Mouse (Mus musculus) MEL (cell line): Measurements from ENCODE around the gene Fgfr2. TPM values are rescaled to one million over a fixed set of nuclear protein-coding genes. Genes with fewer than 3 reads are reported as not detected.
A peak's percentile ranks its signal among the peaks of the same experiment; 100 is the strongest.

Experiments used
- DNase-seq: peaks from one replicate; pipeline ENCODE4 v3.0.0; 2011; ENCODE audit warnings: low read depth, low spot score
- H3K27ac ChIP-seq: 2 replicates; pipeline ENCODE4 v1.5.1; 2012; ENCODE audit warnings: low read depth, mild to moderate bottlenecking, control low read depth, low read length, moderate library complexity; ENCODE audit not compliant: control insufficient read depth
- H3K27me3 ChIP-seq, 2 experiments: fragments of 150-350 bp in 1 of 2; sonication (generic) in 1 of 2; 2 replicates each; pipeline ENCODE4 v1.6.1; 2012; ENCODE audit warnings: low read length in 2 of 2, mild to moderate bottlenecking in 2 of 2, improper control_type of control experiment in 1 of 2, moderate library complexity in 1 of 2; ENCODE audit not compliant: insufficient read depth in 2 of 2, control insufficient read depth in 1 of 2
- H3K36me3 ChIP-seq, 2 experiments: 2 replicates each; pipeline ENCODE4 v1.6.1; 2012 to 2014; ENCODE audit warnings: low read length in 2 of 2, improper control_type of control experiment in 1 of 2, inconsistent platforms in 1 of 2, mild to moderate bottlenecking in 1 of 2; ENCODE audit not compliant: insufficient read depth in 2 of 2, control insufficient read depth in 1 of 2
- H3K4me1 ChIP-seq, 2 experiments: fragments of 150-350 bp in 1 of 2; sonication (generic) in 1 of 2; 2 replicates each; pipeline ENCODE4 v1.6.1; 2012; ENCODE audit warnings: low read length in 2 of 2, improper control_type of control experiment in 1 of 2, mild to moderate bottlenecking in 1 of 2; ENCODE audit not compliant: insufficient read depth in 2 of 2, control insufficient read depth in 1 of 2
- H3K4me3 ChIP-seq, 2 experiments: fragments of 150-350 bp in 1 of 2; sonication (generic) in 1 of 2; 2 replicates each; pipeline ENCODE4 v1.5.1; 2012; ENCODE audit warnings: low read depth in 2 of 2, low read length in 2 of 2, mild to moderate bottlenecking in 2 of 2, moderate library complexity in 2 of 2, control low read depth in 1 of 2, improper control_type of control experiment in 1 of 2; ENCODE audit not compliant: control insufficient read depth in 1 of 2, insufficient read depth in 1 of 2
- H3K79me2 ChIP-seq: 2 replicates; pipeline ENCODE4 v1.6.1; 2012; ENCODE audit warnings: mild to moderate bottlenecking, low read length, moderate library complexity; ENCODE audit not compliant: control insufficient read depth, poor library complexity, insufficient read depth
- H3K9ac ChIP-seq: 2 replicates; pipeline ENCODE4 v1.6.1; 2012; ENCODE audit warnings: low read depth, mild to moderate bottlenecking, control low read depth, low read length, moderate library complexity; ENCODE audit not compliant: control insufficient read depth, poor library complexity, severe bottlenecking
- H3K9me3 ChIP-seq: fragments of 150-350 bp; sonication (generic); replicated peaks from 2 replicates; pipeline ENCODE4 v1.6.1; 2012; ENCODE audit warnings: mild to moderate bottlenecking, low read length, improper control_type of control experiment, moderate library complexity; ENCODE audit not compliant: insufficient read depth
- CHD1 ChIP-seq: IDR thresholded peaks from 2 replicates; pipeline ENCODE4 v1.6.1; 2012; ENCODE audit warnings: low read depth, mild to moderate bottlenecking, inconsistent platforms, low read length, improper control_type of control experiment
- CTCF ChIP-seq, 3 experiments: IDR thresholded peaks in 2 of 3; conservative IDR thresholded peaks in 1 of 3; 2 replicates each; pipeline ENCODE4 v1.5.1; 2011 to 2012; ENCODE audit warnings: low read length in 3 of 3, low read depth in 2 of 3, mild to moderate bottlenecking in 2 of 3, improper control_type of control experiment in 1 of 3, inconsistent platforms in 1 of 3, mixed read lengths in 1 of 3, moderate library complexity in 1 of 3; ENCODE audit not compliant: control insufficient read depth in 1 of 3, insufficient read depth in 1 of 3, poor library complexity in 1 of 3, severe bottlenecking in 1 of 3
- E2F4 ChIP-seq: IDR thresholded peaks from 2 replicates; pipeline ENCODE4 v1.6.1; 2011; ENCODE audit warnings: low read depth, low read length, improper control_type of control experiment, borderline replicate concordance
- ELF1 ChIP-seq: IDR thresholded peaks from 2 replicates; pipeline ENCODE4 v1.6.1; 2014; ENCODE audit warnings: low read depth, mild to moderate bottlenecking, inconsistent platforms, low read length, improper control_type of control experiment, moderate library complexity
- EP300 ChIP-seq, 2 experiments: IDR thresholded peaks; 2 replicates each; pipeline ENCODE4 v1.6.1; 2011; ENCODE audit warnings: improper control_type of control experiment in 2 of 2, low read length in 2 of 2, low read depth in 1 of 2, mild to moderate bottlenecking in 1 of 2
- ETS1 ChIP-seq: IDR thresholded peaks from 2 replicates; pipeline ENCODE4 v1.6.1; 2012; ENCODE audit warnings: low read depth, mild to moderate bottlenecking, inconsistent platforms, low read length, improper control_type of control experiment, moderate library complexity
- HCFC1 ChIP-seq: IDR thresholded peaks from 2 replicates; pipeline ENCODE4 v1.6.1; 2012; ENCODE audit warnings: low read depth, mild to moderate bottlenecking, inconsistent platforms, low read length, improper control_type of control experiment, moderate library complexity
- JUND ChIP-seq: IDR thresholded peaks from 2 replicates; pipeline ENCODE4 v1.6.1; 2011; ENCODE audit warnings: low read depth, mild to moderate bottlenecking, improper control_type of control experiment, low read length
- KAT2A ChIP-seq: conservative IDR thresholded peaks from 2 replicates; pipeline ENCODE4 v1.6.1; 2012; ENCODE audit warnings: low read depth, low read length, improper control_type of control experiment, inconsistent platforms
- MAX ChIP-seq: IDR thresholded peaks from 2 replicates; pipeline ENCODE4 v1.6.1; 2011; ENCODE audit warnings: low read length, improper control_type of control experiment
- MXI1 ChIP-seq: IDR thresholded peaks from 2 replicates; pipeline ENCODE4 v1.6.1; 2011; ENCODE audit warnings: mild to moderate bottlenecking, low read depth, low read length, improper control_type of control experiment
- MYC ChIP-seq: IDR thresholded peaks from 2 replicates; pipeline ENCODE4 v1.6.1; 2011; ENCODE audit warnings: low read depth, mild to moderate bottlenecking, low read length, improper control_type of control experiment, moderate library complexity
- NRF1 ChIP-seq: IDR thresholded peaks from 2 replicates; pipeline ENCODE4 v1.6.1; 2014; ENCODE audit warnings: low read depth, mild to moderate bottlenecking, inconsistent platforms, low read length, improper control_type of control experiment, moderate library complexity; ENCODE audit not compliant: poor library complexity, insufficient read depth, severe bottlenecking
- POLR2A ChIP-seq, 2 experiments: IDR thresholded peaks; 2 replicates each; pipeline ENCODE4 v1.6.1; 2011 to 2012; ENCODE audit warnings: low read length in 2 of 2, mild to moderate bottlenecking in 2 of 2, control low read depth in 1 of 2, improper control_type of control experiment in 1 of 2, low read depth in 1 of 2, moderate library complexity in 1 of 2; ENCODE audit not compliant: control insufficient read depth in 1 of 2, insufficient read depth in 1 of 2, poor library complexity in 1 of 2
- POLR2AphosphoS2 ChIP-seq: IDR thresholded peaks from 2 replicates; pipeline ENCODE4 v1.6.1; 2011; ENCODE audit warnings: low read length, improper control_type of control experiment
- RCOR1 ChIP-seq: IDR thresholded peaks from 2 replicates; pipeline ENCODE4 v1.6.1; 2012; ENCODE audit warnings: low read depth, mild to moderate bottlenecking, inconsistent platforms, low read length, improper control_type of control experiment
- TAL1 ChIP-seq: IDR thresholded peaks from 2 replicates; pipeline ENCODE4 v1.6.1; 2012; ENCODE audit warnings: mild to moderate bottlenecking, inconsistent platforms, low read length, moderate library complexity, mixed read lengths
- TCF12 ChIP-seq: IDR thresholded peaks from 2 replicates; pipeline ENCODE4 v1.6.1; 2014; ENCODE audit warnings: low read depth, mild to moderate bottlenecking, inconsistent platforms, low read length, improper control_type of control experiment, moderate library complexity
- UBTF ChIP-seq: IDR thresholded peaks from 2 replicates; pipeline ENCODE4 v1.6.1; 2012; ENCODE audit warnings: low read depth, mild to moderate bottlenecking, inconsistent platforms, low read length, improper control_type of control experiment, moderate library complexity, borderline replicate concordance; ENCODE audit not compliant: insufficient read depth
- USF1 ChIP-seq: IDR thresholded peaks from 2 replicates; pipeline ENCODE4 v1.6.1; 2014; ENCODE audit warnings: low read depth, mild to moderate bottlenecking, inconsistent platforms, low read length, improper control_type of control experiment, moderate library complexity
- ZC3H11A ChIP-seq: IDR thresholded peaks from 2 replicates; pipeline ENCODE4 v1.6.1; 2012; ENCODE audit warnings: low read depth, mild to moderate bottlenecking, inconsistent platforms, low read length, improper control_type of control experiment
- ZKSCAN1 ChIP-seq: IDR thresholded peaks from 2 replicates; pipeline ENCODE4 v1.6.1; 2012; ENCODE audit warnings: low read depth, mild to moderate bottlenecking, inconsistent platforms, low read length, improper control_type of control experiment, moderate library complexity
- ZMIZ1 ChIP-seq: IDR thresholded peaks from 2 replicates; pipeline ENCODE4 v1.6.1; 2012; ENCODE audit warnings: low read depth, mild to moderate bottlenecking, inconsistent platforms, low read length, improper control_type of control experiment, moderate library complexity
- polyA plus RNA-seq, 2 experiments: library from polyadenylated mRNA; stranded (reverse) in 1 of 2; unstranded in 1 of 2; fragments of >175 nt in 1 of 2; fragments of >200 nt in 1 of 2; gene quantifications; 2 replicates each; pipeline versions ENCODE4 v1.2.1 to v1.2.4; 2012; ENCODE audit warnings: low replicate concordance in 2 of 2, low read depth in 1 of 2; ENCODE audit not compliant: insufficient read length in 2 of 2, insufficient read depth in 1 of 2, missing spikeins in 1 of 2
- total RNA-seq: library from RNA; depleted of rRNA; stranded (reverse); fragments of 300-350 nt; gene quantifications from 2 replicates; pipeline ENCODE4 v1.2.3, GENCODE M21; 2012

The Fgfr2 gene
- total and polyA plus RNA-seq, 3 experiments = not detected

- peak; percentile 48; the same call in 1 of the 2 replicates for TF ChIP-seq MYC
- TF ChIP-seq ZC3H11A = no peak
- TF ChIP-seq CTCF (IDR thresholded peaks at IDR 0.05 in 2 of 3, conservative IDR thresholded peaks at IDR 0.05 in 1 of 3; ENCODE audit: control insufficient read depth in 1 of 3, insufficient read depth in 1 of 3, low read depth in 2 of 3, low read length in 3 of 3, poor library complexity in 1 of 3, severe bottlenecking in 1 of 3) = no peak
Observed at GRCm38 (mm10) chr7:131362615-131363300, 1760.4 kb downstream of the Fgfr2 start, which contains the start of gene 2310057M21Rik (continued).

- DNase-seq = no peak
- Histone ChIP-seq H3K36me3 (peaks cover 6 to 14% of the 10 kb centered on the region in 2 experiments), H3K79me2 (peaks cover 15% of the 10 kb centered on the region), H3K9ac (peak overlapping the region; percentile 99), H3K27me3 (no peaks in the 10 kb centered on the region), H3K9me3 (no peaks in the 10 kb centered on the region)
- TF ChIP-seq KAT2A (no peak), POLR2AphosphoS2 (no peak; the same call in 1 of the 2 replicates), UBTF (peak; percentile 48; the same call in 1 of the 2 replicates), POLR2A (IDR thresholded peaks at IDR 0.05; ENCODE audit: control insufficient read depth in 1 of 2, insufficient read depth in 1 of 2, low read depth in 1 of 2, low read length in 2 of 2, poor library complexity in 1 of 2) (peak in 1 of 2 experiments; percentile 2; a peak in 1 of 4 replicates)
- TF ChIP-seq, all 39 proteins: peak for 2
- H3K27ac ChIP-seq = peak overlapping the region; percentile 83
- H3K4me1 ChIP-seq = peaks cover 3 to 9% of the 10 kb centered on the region in 2 experiments
- peak overlapping the region; percentile 67 to 99 for H3K4me3 ChIP-seq
Observed at GRCm38 (mm10) chr7:131362269-131362614, 1760.9 kb downstream of the Fgfr2 start.

- no peak overlapping the region for H3K4me3 ChIP-seq
- no peak for DNase-seq
- no peak overlapping the region for H3K9ac ChIP-seq
- H3K27me3 ChIP-seq = no peaks in the 10 kb centered on the region
- TF ChIP-seq ZKSCAN1 = no peak
- TF ChIP-seq CHD1 = no peak
- TF ChIP-seq USF1 = no peak
- TF ChIP-seq MXI1 = no peak
- TF ChIP-seq ELF1 = no peak
- TF ChIP-seq ETS1 = no peak
- no peak for TF ChIP-seq ZMIZ1
- TF ChIP-seq HCFC1 = no peak
- no peak for TF ChIP-seq TAL1
- TF ChIP-seq E2F4 = no peak
- TF ChIP-seq TCF12 = no peak
- no peak for TF ChIP-seq EP300 (IDR thresholded peaks at IDR 0.05; ENCODE audit: low read depth in 1 of 2, low read length in 2 of 2)
- no peak for TF ChIP-seq JUND
- no peak for TF ChIP-seq RCOR1
- no peak for TF ChIP-seq MAX
- no peak for TF ChIP-seq POLR2AphosphoS2
- no peak for TF ChIP-seq NRF1
- no peak overlapping the region for H3K27ac ChIP-seq
- H3K9me3 ChIP-seq = no peaks in the 10 kb centered on the region
- H3K36me3 ChIP-seq = peaks cover 8 to 15% of the 10 kb centered on the region in 2 experiments
- H3K4me1 ChIP-seq = peaks cover under 1 to 3% of the 10 kb centered on the region in 2 experiments; a peak in 2 of 4 replicates
- peaks cover 3% of the 10 kb centered on the region; the same call in 1 of the 2 replicates for H3K79me2 ChIP-seq
Observed at GRCm38 (mm10) chr7:131356105-131356504, 1767.0 kb downstream of the Fgfr2 start.
